Mouse (Mus musculus) erythroblast, adult 5-6 weeks (primary cell): ENCODE measurements around the gene Osgep. TPM values are rescaled to one million over a fixed set of nuclear protein-coding genes. Genes with fewer than 3 reads are reported as not detected.
"Not testable (repeated sequence)": the region's sequence is repeated elsewhere in the genome, so short reads cannot be mapped to it uniquely, and the experiment has no call there.

Experiments used
- ATAC-seq: replicated peaks from 2 replicates; pipeline ENCODE4 v1.8.0; 2016; ENCODE audit warnings: moderate number of reproducible peaks, mild to moderate bottlenecking, moderate TSS enrichment, inconsistent platforms; ENCODE audit not compliant: poor library complexity, low FRiP score, severe bottlenecking
- total RNA-seq, 2 experiments: library from RNA; stranded (forward) in 1 of 2; stranded (reverse) in 1 of 2; fragments of 150-400 nt in 1 of 2; fragments of 200-764, 138-1000 nt in 1 of 2; gene quantifications; 2 replicates each; pipeline versions ENCODE4 v1.2.3 to v1.2.4; 2015 to 2017; ENCODE audit warnings: low replicate concordance in 2 of 2

The Osgep gene
- total RNA-seq, 2 experiments from 2014 or later = 6.5 to 13.0 TPM

DNA sequence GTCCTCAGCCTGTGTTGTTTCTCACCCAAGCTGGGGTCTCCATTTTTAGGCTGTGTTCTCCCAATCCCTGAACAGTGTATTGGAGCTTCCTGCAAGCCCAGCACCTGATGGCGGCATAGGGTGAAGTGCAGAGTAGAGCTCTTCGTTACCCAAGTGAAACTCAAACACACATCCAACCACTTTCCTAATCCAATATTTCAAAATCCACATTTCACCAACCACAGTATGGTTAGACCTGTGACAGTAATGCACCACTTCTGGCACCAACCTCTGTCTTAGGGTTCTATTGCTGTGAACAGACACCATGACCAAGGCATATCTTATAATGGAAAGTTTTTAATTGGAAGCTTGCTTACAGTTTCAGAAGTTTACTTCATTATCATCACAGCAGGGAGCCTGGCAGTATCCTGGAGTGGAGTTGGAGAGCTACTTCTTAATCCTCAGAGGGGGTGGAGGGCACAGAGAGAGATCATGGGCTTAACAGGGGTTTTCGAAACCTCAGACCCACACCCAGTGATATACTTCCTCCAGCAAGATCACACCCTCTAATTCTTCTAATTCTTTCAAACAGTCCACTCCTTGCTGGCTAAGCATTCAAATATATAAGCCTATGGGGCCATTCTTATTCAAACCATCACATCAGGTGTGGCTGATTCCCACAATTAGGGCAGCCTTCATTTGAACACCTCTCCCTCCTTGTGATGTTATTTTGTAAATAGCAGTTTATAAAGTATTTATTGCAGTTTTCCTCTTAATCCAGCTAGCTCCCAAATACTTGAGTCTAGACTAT, 13.6 kb upstream of the Osgep start:
- no peak for ATAC-seq

DNA sequence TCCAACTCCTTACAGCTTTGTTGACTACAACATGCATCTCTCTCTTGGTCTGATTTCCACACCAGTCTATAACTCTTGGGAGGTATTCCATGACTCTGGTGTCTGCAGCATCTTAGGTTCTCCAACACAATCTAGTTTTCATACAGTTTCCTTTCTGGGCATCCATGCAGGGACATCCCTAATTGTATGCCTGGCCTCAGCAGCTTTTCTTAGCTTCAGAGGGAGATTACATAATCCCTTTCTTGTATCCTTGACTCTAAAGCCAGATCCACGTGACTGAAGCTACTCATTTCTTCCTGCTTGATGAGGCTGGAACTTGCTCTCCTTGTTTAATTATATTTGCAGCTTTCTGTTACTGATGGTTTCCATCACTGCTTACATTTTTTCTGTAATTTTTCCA, 12.0 kb upstream of the Osgep start:
- no peak for ATAC-seq

DNA sequence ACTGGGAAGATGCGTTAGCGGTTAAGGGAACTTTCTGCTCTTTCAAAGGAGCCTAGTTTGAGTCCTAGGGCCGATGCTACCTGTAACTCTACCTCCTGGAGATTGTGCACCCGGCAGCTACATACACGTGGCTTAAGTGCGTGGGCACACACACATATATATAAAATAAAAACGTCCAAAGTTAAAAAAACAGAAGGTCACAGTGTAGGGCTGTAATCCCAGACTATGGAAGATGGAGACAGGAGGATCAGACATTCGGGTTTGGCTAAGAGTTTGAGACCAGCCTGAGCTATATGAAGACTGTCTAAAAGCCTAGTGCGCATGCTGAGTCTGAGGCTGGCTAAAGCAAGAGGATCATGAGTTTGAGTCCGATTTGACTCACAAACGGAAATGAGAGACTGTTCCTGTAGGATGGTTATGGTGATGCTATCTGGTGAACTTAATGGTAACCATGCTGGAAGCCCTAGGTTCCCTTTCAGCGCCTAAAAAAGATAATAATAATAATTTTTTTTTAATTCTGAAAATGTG, 6.9 kb upstream of the Osgep start:
- peak; percentile 63; the same call in 1 of the 2 replicates for ATAC-seq

DNA sequence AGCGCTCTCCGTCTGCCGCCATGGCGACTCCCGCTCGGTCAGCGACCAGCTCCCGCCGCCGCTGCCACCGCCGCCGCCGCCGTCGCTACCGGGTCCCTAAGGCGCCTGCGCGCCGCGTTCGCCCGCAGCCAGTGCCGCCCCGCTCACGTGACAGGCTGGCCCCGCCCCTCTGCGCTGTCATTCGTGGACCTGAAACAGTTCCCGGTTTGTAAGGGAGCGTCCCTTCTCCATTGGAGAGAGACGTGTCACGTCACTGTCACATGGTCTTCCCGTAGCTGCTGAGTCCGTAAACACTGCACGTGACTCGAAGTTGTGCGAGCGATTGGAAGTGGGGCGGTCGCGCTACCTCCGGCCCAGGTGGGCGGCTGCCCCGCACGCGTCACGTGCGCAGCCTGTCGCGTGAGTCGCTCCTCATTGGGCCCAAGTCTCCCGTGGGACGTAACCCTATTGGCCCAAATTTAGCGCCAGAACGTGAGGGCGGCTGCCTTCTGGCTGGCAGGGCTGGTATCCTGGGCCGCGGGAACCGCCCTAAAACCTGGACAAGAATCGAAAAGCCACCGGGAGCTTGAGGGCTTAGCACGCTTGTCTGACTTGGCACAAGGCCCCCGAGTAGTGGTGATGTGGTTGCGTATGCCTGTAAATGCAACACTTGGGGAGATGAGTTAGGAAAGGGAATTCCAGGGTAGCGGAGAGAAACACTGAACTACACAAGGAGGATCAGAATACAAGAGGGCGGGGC, 6.2 kb upstream of the Osgep start, which contains the start of the genes Pip4p1 and Pnp:
Gene Pip4p1 (minus strand): TSS at position 103 of the 739 bp plus-strand sequence.
Gene Pnp (plus strand): TSS at position 329 of the 739 bp plus-strand sequence.
- ATAC-seq = peak; percentile 91

DNA sequence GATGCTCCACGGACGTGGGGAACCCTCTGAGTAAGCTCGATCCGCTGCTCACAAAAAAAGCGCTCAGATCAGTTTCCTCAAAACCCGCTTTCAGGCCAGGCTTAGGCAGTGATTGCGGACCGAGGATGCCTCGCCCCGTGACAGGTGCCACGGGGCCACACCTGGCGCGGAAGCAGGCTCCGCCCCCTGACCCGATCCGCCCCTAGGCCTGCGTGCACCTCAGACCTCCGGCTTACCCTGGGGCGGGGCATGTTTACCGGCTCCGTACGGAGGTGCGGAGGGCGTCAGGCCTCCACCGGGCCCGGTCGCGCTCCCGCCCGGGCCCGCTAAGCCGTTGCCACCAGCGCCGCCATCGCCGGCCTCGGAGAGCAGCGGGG, 5.7 kb upstream of the Osgep start:
- ATAC-seq = peak; percentile 69

DNA sequence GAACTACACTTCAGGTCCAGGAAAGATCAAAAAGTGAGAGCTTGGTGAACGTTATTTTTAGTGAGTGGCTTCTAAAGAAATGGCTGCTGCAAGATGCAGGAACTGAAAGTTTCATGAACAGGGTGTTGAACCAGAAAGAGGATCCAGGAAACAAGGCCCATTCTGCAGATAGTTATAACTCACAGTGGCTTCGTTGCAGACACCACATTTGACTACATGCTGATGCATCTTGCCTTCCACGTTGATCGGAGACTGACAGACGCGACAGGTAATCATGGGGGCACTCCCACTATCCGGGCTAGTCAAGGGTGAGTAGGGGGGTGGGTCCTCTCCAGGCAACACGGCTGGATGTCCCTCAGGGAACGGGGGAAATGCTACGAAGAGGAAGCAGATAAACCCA, 5.3 kb upstream of the Osgep start:
- ATAC-seq = no peak

DNA sequence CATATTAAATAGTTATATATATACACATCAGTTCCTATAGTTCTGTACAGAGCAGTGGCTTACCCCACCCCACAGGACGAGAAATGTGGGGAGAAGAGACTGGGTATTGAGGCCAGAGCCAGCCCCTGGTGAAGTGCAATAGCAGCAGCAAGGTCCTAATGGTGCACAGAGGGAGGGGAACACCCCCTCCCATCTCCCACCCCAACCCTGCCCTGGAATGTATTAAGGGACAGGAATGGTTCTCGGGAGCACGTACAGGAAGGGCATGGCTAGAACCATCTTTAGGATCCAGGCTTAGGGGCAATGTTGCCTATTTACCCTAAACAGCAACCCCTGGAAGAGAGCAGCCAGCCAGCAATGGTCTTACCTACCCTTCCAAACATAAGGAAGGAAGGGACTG, 2.7 kb upstream of the Osgep start:
- no peak for ATAC-seq

DNA sequence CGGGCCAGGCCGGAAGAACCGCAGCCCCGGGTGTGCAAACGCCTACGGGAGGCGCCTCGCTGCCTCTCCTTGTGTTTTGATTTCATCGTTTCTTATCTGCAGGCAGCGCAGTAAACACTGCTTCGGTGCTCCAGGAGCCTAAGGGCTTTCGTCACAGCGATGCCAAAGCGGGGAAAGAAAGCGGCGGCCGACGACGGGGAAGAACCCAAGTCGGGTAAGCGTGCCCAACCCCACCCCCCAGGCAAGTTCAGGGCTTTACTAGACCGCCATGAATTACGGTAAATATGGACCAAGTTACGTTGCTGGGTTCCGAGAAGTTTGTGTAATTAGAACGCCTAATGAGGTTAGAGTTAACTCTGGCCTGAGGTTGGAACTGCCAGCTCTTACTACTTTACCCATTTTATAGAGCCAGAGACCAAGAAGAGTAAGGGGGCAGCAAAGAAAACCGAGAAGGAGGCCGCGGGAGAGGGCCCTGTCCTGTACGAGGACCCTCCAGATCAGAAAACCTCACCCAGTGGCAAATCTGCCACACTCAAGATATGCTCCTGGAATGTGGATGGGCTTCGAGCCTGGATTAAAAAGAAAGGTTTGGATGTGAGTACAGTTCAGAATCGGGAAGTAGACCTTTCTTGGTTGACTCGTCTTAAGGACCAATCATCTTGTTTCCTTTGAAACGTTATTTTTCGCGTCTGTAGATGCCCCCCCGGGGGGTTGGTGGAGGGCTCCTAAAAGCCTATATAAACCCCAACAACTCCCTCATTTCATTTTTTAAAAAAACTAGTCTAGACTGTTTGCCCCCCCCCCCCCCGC, 623 bp upstream of the Osgep start:
- ATAC-seq = peak; percentile 48

DNA sequence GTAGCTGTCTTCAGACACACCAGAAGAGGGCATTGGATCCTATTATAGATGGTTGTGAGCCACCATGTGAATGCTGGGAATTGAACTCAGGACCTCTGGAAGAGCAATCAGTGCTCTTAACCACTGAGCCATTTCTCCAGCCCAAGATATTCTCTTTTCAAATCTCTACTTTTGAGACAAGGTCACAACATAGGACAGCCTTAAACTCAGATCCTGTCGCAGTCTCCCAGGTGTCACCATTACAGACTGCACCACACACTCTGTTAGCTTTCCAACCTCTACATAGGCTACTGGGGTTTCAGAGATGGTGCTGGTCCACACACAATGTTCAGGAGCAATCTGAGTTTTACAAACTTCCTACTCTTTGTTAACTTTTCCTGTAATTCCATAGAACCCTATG, 1.3 kb downstream of the Osgep start:
- not testable (repeated sequence) for ATAC-seq

DNA sequence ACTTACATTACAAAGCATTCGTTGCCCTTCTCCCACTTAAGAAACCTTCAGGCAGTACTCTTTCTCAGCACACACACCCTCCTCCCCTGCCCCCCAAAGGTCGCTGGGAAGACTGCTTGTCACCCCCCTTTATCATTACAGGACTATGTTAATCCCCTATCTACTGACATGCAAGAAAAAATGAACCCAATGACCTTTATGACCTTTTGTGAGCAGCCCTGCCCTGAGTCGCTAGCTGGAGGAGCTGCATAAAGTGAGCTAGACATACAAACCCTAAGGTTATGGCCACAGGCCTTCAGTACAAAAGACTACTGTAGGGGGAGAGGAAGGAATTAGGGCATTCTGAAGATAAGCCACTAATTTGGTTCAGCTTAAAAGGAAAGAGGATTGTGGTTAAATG, 13.3 kb downstream of the Osgep start:
- no peak for ATAC-seq

DNA sequence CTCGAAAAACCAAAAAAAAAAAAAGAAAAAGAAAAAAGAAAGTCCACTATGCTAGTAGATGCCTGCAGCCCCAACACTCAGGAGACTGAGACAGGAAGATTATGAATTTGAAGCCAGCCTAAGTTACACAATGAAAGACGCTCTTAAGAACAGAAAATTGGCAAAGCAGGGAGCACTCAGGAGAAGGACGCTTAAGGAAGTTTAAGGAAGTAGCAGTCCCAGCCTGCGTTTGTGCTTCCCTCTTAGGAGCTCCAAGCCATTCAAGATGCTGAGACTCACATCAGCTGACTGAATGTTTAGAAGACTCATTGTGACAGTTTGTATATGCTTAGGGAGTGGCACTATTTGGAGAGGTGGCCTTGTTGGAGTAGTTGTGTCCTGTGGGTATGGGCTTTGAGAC, 16.6 kb downstream of the Osgep start:
- no peak for ATAC-seq

DNA sequence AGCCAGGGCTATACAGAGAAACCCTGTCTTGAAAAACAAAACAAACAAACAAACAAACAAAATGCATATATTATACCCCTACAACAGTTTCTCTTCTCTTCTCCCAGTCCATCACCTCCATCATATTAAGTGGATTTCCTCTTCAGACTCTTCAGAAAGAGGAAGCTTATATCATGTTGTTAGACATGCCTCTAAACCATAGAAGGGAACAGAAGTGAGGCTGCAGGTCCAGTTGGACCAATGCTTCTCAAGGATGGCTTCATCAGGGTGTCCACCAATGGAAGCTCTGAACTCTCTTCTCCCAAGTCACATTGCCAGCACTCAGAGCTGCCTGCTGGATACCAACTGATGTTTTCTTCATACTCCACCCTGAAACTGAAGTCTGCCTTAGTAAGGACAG, 19.4 kb downstream of the Osgep start:
- ATAC-seq = not testable (repeated sequence)

DNA sequence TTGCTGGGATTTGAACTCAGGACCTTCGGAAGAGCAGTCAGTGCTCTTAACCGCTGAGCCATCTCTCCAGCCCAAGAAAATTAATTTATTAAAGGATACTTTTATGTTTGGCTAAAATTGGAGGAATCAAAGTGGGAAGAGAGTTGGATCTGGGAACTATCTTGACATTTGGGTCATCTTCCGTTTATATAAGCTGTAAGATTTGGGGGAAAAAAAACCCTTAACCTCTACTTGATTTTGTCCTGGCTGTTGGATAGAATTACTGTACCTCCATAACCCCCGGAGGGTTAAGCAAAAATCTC, 19.9 kb downstream of the Osgep start:
- ATAC-seq = no peak

DNA sequence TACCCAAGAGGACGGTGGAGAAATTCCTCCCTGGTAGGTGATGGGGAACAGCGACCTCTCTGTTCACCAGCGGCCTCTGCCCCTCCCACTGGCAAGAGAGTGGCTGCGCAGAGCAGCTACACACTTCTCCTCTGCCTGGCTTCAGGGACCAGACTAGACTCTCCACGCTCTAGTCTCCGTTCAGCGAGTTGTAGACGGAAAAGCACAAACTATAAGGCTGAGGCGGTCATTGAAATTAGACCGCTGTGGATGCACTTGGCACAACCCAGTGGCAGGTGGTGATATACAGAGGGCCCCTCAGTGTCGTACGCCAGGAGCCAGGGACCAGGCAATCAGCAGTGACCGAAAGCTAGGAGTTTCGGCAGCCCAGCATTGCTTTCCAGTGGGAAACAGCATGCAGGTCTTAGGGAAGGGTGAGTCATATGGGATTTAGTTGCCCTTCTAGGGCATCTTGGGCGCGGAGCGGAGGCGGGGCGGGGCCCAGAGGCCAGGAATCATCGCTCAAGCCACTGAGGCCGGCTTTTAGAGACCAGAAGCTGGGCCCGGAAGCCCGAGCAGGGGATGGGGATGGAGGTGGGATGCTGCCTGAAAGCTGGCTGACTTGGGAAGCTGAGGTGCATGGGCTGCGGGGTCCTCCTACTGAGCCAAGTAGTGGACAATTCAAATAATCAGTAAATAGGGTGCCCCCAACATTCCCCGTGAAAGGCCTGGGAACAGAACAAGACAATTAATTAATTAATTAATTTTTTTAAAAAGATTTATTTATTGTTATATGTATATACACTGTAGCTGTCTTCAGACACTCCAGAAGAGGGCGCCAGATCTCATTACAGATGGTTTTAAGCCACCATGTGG, 20.5 kb downstream of the Osgep start:
- ATAC-seq = peak; percentile 68

DNA sequence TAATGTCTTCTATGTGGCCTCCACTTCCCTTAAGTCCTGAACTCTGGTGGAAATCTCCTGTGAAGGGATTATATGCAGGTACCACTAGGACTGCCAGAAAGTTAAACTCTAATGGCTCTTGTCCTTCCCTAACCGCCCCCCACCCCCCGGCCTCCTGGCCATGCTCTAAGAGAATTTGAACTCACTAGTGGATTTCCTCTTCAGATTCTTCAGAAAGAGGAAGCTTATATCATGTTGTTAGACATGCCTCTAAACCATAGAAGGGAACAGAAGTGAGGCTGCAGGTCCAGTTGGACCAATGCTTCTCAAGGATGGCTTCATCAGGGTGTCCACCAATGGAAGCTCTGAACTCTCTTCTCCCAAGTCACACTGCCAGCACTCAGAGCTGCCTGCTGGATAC, 26.7 kb downstream of the Osgep start:
- not testable (repeated sequence) for ATAC-seq

DNA sequence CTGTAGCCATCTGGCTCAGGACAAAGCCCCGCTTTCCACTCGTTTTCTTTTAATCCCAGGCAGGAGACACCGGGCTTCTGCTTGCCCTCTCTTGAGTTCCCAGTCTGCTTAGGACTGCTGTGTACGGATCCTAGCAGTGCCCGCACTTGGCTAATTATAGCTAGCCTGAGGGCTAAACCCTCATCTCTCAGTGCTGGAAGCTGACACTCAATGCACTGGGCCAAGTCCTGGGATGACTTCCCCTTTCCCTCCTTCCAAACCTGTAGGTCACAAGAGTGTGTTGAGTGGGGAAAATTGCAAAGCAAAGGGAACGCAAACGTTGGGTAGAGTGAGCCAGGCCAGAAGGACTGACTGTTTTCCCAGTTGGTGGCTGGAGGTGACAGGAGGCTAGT, 27.3 kb downstream of the Osgep start, which contains the start of gene Klhl33:
Gene Klhl33 (minus strand): TSS at position 134 of the 392 bp plus-strand sequence.
- no peak for ATAC-seq

DNA sequence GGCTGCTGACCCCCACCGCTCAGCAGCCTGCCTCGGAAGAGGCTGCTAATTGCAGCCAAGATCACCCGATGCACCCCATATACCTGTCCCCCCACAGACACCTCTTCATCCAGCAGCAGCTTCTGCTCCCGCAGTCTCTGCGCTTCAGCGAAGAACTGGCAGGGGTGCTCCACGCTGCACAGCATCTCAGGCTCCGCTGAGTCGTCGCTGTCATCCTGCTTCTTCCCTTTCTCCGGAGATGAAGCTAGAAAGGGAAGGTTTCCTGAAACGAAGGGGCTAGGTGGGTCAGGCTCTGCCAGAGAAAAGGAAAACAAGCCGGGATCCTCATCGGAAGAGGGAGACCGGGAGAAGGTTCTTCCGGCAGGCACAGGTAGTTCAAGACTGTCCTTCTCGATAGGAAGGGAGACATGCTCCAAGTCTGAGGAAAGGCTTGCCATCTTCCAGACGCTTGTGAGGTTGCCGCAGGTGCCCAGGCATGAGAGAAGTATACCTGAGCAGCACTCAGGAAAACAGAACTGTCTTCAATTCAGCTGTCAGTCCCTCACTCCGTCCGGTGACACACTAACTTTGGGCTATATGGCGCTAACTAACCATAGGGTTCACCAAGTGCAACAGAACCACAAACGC, 27.8 kb downstream of the Osgep start:
- ATAC-seq = no peak

DNA sequence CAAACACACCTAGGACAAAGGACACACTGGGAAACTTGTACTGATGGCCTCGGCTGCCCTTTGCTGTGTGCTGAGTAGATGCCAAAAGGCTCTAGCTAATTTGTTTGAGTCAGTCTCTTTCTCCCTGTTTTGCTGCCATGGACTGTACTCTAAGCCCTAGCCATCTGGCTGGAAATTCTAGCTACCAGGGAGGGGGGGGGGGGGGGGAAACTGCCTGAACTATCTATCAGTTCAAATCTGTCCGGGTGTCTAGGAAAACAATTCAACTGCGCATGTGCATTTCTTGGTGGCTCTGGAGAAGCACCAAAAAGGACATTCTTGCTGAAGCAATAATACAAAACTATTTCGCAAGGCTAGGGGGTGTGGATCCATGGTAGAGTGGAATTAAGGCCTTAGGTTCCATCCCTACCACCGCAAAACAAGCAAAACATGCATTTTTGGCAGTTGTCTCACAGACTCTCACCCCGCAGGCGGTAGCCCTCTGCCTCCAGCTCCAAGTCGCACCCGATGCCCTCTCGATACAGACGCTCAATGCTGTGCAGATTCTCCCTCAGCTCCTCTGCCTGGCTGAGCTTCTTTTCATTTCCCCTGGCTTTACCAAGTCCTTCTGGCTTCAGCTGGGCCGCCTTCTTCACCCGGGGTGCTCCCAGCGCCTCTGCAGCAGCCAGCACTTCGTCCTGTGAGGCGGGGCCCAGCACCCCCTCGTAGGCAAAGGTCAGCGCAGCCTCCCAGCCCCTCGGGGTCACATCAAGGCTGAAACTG, 28.5 kb downstream of the Osgep start:
- no peak for ATAC-seq
